Mouse (Mus musculus): ENCODE measurements around the gene Ptprr.

GRCm38 (mm10) chr10:116183258-116183657 lies 165.2 kb downstream of the Ptprr start:
- no peak for TF ChIP-seq POLR2A (IDR thresholded peaks at IDR 0.05; ENCODE audit: insufficient read depth, low read depth, low read length)
- TF ChIP-seq CTCF (IDR thresholded peaks at IDR 0.05), result no peak

Data from heart, adult 2 months (tissue).